Mouse (Mus musculus) lung, adult 2 months (tissue): ENCODE data around the gene Nfkb1.

ENCODE experiments used
- CTCF ChIP-seq: fragments of 200-500 bp; IDR thresholded peaks from 2 replicates; pipeline ENCODE4 v1.5.1; 2011; ENCODE audit warnings: mild to moderate bottlenecking, low read length, control low read depth; ENCODE audit not compliant: insufficient read depth
- POLR2A ChIP-seq: fragments of 200-500 bp; IDR thresholded peaks from 2 replicates; pipeline ENCODE4 v1.6.1; 2011; ENCODE audit warnings: low read depth, mild to moderate bottlenecking, control low read depth, low read length, borderline replicate concordance; ENCODE audit errors: extremely low read depth

DNA sequence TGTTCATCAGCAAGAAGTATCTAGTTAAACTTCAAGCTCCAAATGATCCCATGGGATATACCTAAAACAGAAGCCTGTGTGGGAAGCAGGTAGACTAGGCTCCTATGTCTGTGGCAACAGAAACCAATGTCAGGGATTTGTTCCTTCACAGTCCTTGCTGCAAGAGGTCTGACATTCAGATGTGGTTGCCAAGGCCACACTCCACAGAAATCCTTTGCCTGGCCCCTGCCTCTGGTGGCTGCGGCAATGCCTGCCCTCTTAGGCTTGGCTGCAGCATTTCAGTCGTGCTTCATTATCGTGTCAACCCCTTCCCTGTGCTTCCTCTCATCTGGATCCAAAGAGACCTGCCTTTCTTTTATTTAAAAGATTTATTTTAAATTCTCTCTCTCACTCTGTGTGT is 1.7 kb upstream of the Nfkb1 start:
- no peak for TF ChIP-seq CTCF
- TF ChIP-seq POLR2A, result no peak
